Mouse (Mus musculus) C2C12 (cell line): ENCODE results near the gene Mex3d.

Experiments
- CEBPB ChIP-seq: IDR thresholded peaks from one replicate; pipeline ENCODE4 v1.6.1; 2011; ENCODE audit warnings: low read depth, mild to moderate bottlenecking, control low read depth, moderate library complexity
- CTCF ChIP-seq: IDR thresholded peaks from one replicate; pipeline ENCODE4 v1.5.1; 2011; ENCODE audit not compliant: control insufficient read depth, insufficient read depth, insufficient read length
- FOSL1 ChIP-seq: IDR thresholded peaks from one replicate; pipeline ENCODE4 v1.8.0; 2011; ENCODE audit warnings: mild to moderate bottlenecking, low read length; ENCODE audit not compliant: poor library complexity, insufficient read depth, severe bottlenecking
- MYOD1 ChIP-seq: IDR thresholded peaks from one replicate; pipeline ENCODE4 v1.6.1; 2011; ENCODE audit warnings: low read depth; ENCODE audit not compliant: control insufficient read depth, insufficient read length

- no peak for TF ChIP-seq CTCF
- TF ChIP-seq FOSL1, result no peak
- TF ChIP-seq CEBPB, result no peak
- TF ChIP-seq MYOD1, result no peak
These were observed 55.6 kb downstream of the Mex3d start for GRCm38 (mm10) chr10:80331636-80332524.
